Mouse (Mus musculus) heart, embryonic 14.5 days (tissue): ENCODE data around the gene Aip. TPM values are rescaled to one million over a fixed set of nuclear protein-coding genes. Genes with fewer than 3 reads are reported as not detected.

Experiments used
- ATAC-seq: fragments of 200-750 bp; cut with Nextera tagmentation; 2 replicates; pipeline ENCODE4 v1.8.0; 2017; ENCODE audit warnings: low read depth, moderate TSS enrichment; ENCODE audit not compliant: insufficient number of reproducible peaks, insufficient read depth, low FRiP score
- H3K27ac ChIP-seq, 2 experiments: fragments of 200-500 bp in 1 of 2; fragments of 300-500 bp in 1 of 2; sonication (generic) in 1 of 2; replicated peaks in 1 of 2; 2 replicates each; pipeline ENCODE4 v1.5.1; 2012 to 2014; ENCODE audit warnings: low read depth in 2 of 2, low read length in 2 of 2, control low read depth in 1 of 2, mild to moderate bottlenecking in 1 of 2, mixed read lengths in 1 of 2; ENCODE audit not compliant: control insufficient read depth in 1 of 2, insufficient read depth in 1 of 2
- H3K27me3 ChIP-seq: fragments of 300-500 bp; sonication (generic); 2 replicates; pipeline ENCODE4 v1.6.1; 2014; ENCODE audit warnings: mild to moderate bottlenecking, low read length, control low read depth; ENCODE audit not compliant: control insufficient read depth, insufficient read depth
- H3K36me3 ChIP-seq: fragments of 300-500 bp; sonication (generic); 2 replicates; pipeline ENCODE4 v1.6.1; 2014; ENCODE audit warnings: mild to moderate bottlenecking, control low read depth, low read length, mixed read lengths; ENCODE audit not compliant: control insufficient read depth, insufficient read depth
- H3K4me1 ChIP-seq, 2 experiments: fragments of 200-500 bp in 1 of 2; fragments of 300-500 bp in 1 of 2; sonication (generic) in 1 of 2; 2 replicates each; pipeline ENCODE4 v1.6.1; 2012 to 2014; ENCODE audit warnings: low read length in 2 of 2, control low read depth in 1 of 2, mixed read lengths in 1 of 2; ENCODE audit not compliant: control insufficient read depth in 2 of 2, insufficient read depth in 2 of 2
- H3K4me2 ChIP-seq: fragments of 300-500 bp; sonication (generic); 2 replicates; pipeline ENCODE4 v1.6.1; 2014; ENCODE audit warnings: mild to moderate bottlenecking, low read length
- H3K4me3 ChIP-seq, 2 experiments: fragments of 200-500 bp in 1 of 2; fragments of 300-500 bp in 1 of 2; sonication (generic) in 1 of 2; 2 replicates each; pipeline ENCODE4 v1.5.1; 2012 to 2014; ENCODE audit warnings: low read length in 2 of 2, mild to moderate bottlenecking in 2 of 2, control low read depth in 1 of 2, low read depth in 1 of 2, moderate library complexity in 1 of 2; ENCODE audit not compliant: control insufficient read depth in 1 of 2, insufficient read depth in 1 of 2
- H3K9ac ChIP-seq: fragments of 300-500 bp; sonication (generic); 2 replicates; pipeline ENCODE4 v1.6.1; 2014; ENCODE audit warnings: mild to moderate bottlenecking, low read length
- H3K9me3 ChIP-seq: fragments of 300-500 bp; sonication (generic); 2 replicates; pipeline ENCODE4 v1.6.1; 2016; ENCODE audit warnings: low read length, control low read depth; ENCODE audit not compliant: control insufficient read depth
- WGBS: fragments of 180-500 bp; shearing (Covaris S2); extraction: QIAGEN DNeasy Blood & Tissue Kit; methylation state at CpG from one replicate; pipeline ENCODE4 v1.1.7; 2014; 5-methylcytosine and 5-hydroxymethylcytosine counted together
- polyA plus RNA-seq: library from polyadenylated mRNA; unstranded; fragments of >200 nt; fragmentation: Nextera tagmentation; extraction: Ambion mirVana; gene quantifications from 2 replicates; pipeline ENCODE4 v1.2.1, GENCODE M21; 2014

The Aip gene
- polyA plus RNA-seq, 1 experiment from 2014 or later = 100 TPM

- Histone ChIP-seq H3K9ac (no peak overlapping the region), H3K4me3 (no peak overlapping the region), H3K4me1 (peaks cover 1 to 4% of the 10 kb centered on the region in 2 experiments; a peak in 3 of 4 replicates), H3K27me3 (peaks cover 9% of the 10 kb centered on the region), H3K27ac (no peak overlapping the region), H3K36me3 (no peaks in the 10 kb centered on the region), H3K9me3 (no peaks in the 10 kb centered on the region), H3K4me2 (no peak overlapping the region)
- no peak for ATAC-seq
- 88% methylated on average over 3 of the region's 3 CpGs for WGBS
Measured at GRCm38 (mm10) chr19:4092750-4093149, 32.9 kb downstream of the Aip start.

DNA sequence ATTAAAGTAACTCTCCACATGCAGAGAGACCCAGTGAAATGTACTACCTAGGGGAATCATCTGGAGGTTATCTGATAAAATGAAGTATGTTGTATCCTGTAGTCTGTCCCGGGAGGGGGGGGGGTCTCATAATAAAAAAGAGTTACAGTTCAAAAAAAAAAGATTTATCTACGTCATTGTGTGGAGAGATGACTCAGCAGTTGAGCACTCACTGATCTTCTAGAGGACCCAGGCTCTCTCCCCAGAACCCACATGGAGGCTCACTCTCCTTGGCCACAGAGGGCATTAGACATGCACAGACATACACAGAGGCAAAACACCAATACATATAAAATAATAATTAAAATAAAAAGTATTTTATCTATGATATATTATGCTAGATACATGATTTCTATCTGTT lies 34.3 kb downstream of the Aip start:
- Histone ChIP-seq H3K9ac (no peak overlapping the region), H3K9me3 (no peaks in the 10 kb centered on the region), H3K27ac (no peak overlapping the region), H3K4me3 (no peak overlapping the region), H3K36me3 (no peaks in the 10 kb centered on the region), H3K4me1 (peaks cover 7 to 9% of the 10 kb centered on the region in 2 experiments; a peak in 3 of 4 replicates), H3K27me3 (peaks cover 9% of the 10 kb centered on the region), H3K4me2 (no peak overlapping the region)
- 37% methylated on average over 2 of the region's 2 CpGs for WGBS
- ATAC-seq = no peak

- Histone ChIP-seq H3K27ac (no peak overlapping the region), H3K4me2 (no peak overlapping the region), H3K4me3 (no peak overlapping the region), H3K9ac (no peak overlapping the region), H3K4me1 (peaks cover 5 to 9% of the 10 kb centered on the region in 2 experiments; a peak in 3 of 4 replicates), H3K9me3 (no peaks in the 10 kb centered on the region), H3K36me3 (no peaks in the 10 kb centered on the region), H3K27me3 (peaks cover 9% of the 10 kb centered on the region)
- 81% methylated on average over 3 of the region's 3 CpGs for WGBS
- no peak for ATAC-seq
Measured at GRCm38 (mm10) chr19:4090446-4090845, 35.2 kb downstream of the Aip start.

GRCm38 (mm10) chr19:4089128-4089527 lies 36.5 kb downstream of the Aip start:
- Histone ChIP-seq H3K4me3 (no peak overlapping the region), H3K9ac (no peak overlapping the region), H3K36me3 (no peaks in the 10 kb centered on the region), H3K27ac (no peak overlapping the region), H3K27me3 (peaks cover 9% of the 10 kb centered on the region), H3K4me2 (no peak overlapping the region), H3K4me1 (peaks cover 5 to 9% of the 10 kb centered on the region in 2 experiments; a peak in 3 of 4 replicates), H3K9me3 (no peaks in the 10 kb centered on the region)
- 72% methylated on average over 6 of the region's 6 CpGs for WGBS
- ATAC-seq = no peak

DNA sequence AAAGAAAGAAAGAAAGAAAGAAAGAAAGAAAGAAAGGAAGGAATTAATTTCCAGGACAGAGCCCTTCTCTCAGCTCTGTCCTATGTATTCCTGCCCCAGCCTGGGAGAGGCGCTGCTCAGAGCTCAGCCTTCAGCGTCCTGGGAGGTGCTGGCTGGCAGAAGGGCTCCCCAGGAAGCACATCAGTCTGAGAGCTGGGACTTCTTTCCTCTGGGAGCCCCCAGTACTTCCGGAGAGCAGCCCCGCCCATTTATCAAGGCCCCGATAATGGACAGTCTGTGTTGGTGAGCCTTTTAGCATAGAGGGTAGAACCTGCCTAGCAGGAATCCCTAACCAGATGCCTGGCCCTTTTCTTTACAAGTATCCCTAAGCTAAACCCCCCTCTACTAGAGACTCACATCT lies 37.5 kb downstream of the Aip start:
- Histone ChIP-seq H3K9ac (no peak overlapping the region), H3K27ac (no peak overlapping the region), H3K4me1 (peaks cover 5 to 9% of the 10 kb centered on the region in 2 experiments; a peak in 3 of 4 replicates), H3K27me3 (peaks cover 9% of the 10 kb centered on the region), H3K9me3 (no peaks in the 10 kb centered on the region), H3K4me2 (no peak overlapping the region), H3K4me3 (no peak overlapping the region), H3K36me3 (no peaks in the 10 kb centered on the region)
- ATAC-seq = no peak
- WGBS = 34% methylated on average over 5 of the region's 5 CpGs

DNA sequence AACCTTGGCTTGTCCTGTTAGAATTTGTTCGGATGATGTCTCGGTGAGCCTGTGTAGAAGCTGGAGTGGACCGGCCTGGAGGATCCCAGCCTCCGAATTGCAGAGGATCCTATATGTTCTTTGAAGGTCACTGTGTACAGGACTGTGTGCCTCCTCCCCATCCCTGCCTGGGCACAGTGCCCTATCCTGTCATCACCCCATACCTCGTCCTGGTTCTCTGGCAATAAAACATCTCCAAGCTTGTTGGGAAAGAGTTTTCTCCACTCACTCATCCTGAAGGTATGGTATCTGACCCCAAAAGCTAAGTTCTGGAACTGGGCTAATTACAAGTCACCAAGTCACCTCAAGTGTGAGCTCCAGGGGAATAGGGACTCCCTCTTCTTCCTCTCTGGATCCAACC lies 38.6 kb downstream of the Aip start:
- Histone ChIP-seq H3K4me3 (no peak overlapping the region), H3K4me1 (peaks cover 5 to 9% of the 10 kb centered on the region in 2 experiments; a peak in 3 of 4 replicates), H3K36me3 (no peaks in the 10 kb centered on the region), H3K27me3 (peaks cover 14% of the 10 kb centered on the region), H3K9ac (no peak overlapping the region), H3K27ac (no peak overlapping the region), H3K9me3 (no peaks in the 10 kb centered on the region), H3K4me2 (no peak overlapping the region)
- 55% methylated on average over 5 of the region's 5 CpGs for WGBS
- ATAC-seq = no peak; the same call in 1 of the 2 replicates

GRCm38 (mm10) chr19:4086156-4086555 lies 39.5 kb downstream of the Aip start:
- WGBS = 87% methylated on average over 15 of the region's 15 CpGs
- ATAC-seq = no peak
- H3K4me1 ChIP-seq = peaks cover 5 to 9% of the 10 kb centered on the region in 2 experiments; a peak in 3 of 4 replicates
- H3K4me3 ChIP-seq = no peak overlapping the region
- no peak overlapping the region for H3K9ac ChIP-seq
- no peak overlapping the region for H3K27ac ChIP-seq
- no peak overlapping the region for H3K4me2 ChIP-seq
- no peaks in the 10 kb centered on the region for H3K9me3 ChIP-seq
- no peaks in the 10 kb centered on the region for H3K36me3 ChIP-seq
- H3K27me3 ChIP-seq = peaks cover 14% of the 10 kb centered on the region

DNA sequence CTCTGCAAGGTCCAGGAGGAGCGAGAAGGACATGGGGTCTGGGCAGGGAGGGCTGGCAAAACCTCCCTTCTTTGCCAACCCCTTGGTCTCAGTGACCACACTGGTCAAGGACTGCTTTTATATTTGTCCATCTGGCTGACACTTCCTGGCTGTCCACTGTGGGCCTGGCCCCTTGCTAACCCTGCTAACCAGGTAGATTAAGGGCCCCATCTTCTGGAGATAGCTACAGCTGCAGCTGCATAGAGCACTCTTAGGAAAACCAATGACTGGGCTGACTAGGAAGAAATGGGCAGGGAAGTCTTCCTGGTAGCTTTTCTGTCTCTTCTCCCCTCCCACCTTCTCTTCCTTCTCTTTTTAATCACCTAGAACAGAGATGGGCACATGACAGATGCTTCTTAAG lies 40.7 kb downstream of the Aip start:
- Histone ChIP-seq H3K27ac (no peak overlapping the region), H3K4me2 (no peak overlapping the region), H3K9ac (no peak overlapping the region), H3K4me1 (peaks cover 5 to 9% of the 10 kb centered on the region in 2 experiments; a peak in 3 of 4 replicates), H3K4me3 (no peak overlapping the region), H3K9me3 (no peaks in the 10 kb centered on the region), H3K36me3 (no peaks in the 10 kb centered on the region), H3K27me3 (peaks cover 14% of the 10 kb centered on the region)
- ATAC-seq = no peak
- WGBS = 100% methylated on average over 1 of the region's 1 CpGs
